Mouse (Mus musculus): ENCODE results near the gene Gm20479.

DNA sequence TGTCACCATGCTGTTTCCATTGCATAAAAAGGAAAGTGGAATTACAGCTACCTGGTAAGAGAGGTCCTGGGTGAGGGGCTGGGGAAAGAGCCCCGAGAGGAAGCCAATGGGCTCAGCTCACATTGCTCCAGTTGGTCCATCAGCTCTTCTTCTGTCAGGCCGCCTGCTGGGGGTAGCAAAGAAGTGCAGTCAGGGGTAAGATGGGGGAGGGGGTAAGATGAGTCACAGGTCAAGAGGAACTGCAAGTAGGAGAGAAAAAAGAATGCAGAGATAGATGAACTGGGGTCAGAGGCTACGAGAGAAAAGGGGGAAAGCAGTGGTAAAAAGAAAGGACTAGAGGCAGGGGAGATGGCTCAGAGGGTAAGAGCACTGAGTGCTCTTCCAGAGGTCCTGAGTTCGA lies 14.6 kb downstream of the Gm20479 start:
- TF ChIP-seq POLR2A (IDR thresholded peaks at IDR 0.05; ENCODE audit: insufficient read depth, low read length) = no peak
- peak; percentile 44 for TF ChIP-seq CTCF (IDR thresholded peaks at IDR 0.05; ENCODE audit: low read depth, low read length)
